Mouse (Mus musculus): ENCODE measurements around the gene Gm20532.

The Gm20532 gene

DNA sequence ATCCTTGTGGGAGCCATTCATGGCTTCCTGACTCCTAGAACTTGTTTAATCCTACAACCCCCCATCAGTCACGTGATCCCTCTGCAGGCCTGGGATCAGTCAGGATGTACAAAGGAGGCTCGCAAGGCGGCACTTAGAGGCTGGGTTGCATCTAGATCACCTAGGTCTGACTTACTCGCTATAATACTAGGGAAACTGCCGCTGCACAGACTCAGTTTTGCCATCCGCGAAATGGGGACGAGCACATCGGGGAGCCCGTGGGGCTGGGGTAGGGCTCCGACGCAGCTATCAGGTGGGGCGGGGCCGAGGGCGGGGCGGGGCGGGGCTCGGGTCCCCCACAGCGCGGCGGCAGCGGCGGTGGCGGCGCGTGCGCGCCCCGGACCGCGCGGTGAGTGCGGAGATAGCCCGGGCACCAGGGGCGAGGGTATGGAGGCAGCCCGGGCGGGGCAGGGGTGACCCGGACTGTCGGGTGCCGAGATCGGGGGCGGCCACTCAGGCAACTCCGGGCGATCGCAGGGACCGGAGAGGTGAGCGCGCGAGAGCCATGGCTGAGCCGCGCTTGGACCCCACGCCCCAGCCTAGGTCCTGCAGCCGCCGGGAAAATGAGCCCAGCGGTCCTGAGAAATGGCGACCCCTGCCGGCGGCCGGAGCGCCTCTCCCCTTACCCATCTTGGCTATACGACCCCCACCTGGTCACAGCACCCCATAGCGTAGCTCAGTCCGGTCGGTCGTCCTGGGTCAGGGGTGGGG is at the start of gene Gm20532:
Gm20532 (plus strand) TSS at position 346 of the 750 bp plus-strand sequence.
- peak; percentile 56 to 57 for DNase-seq (ENCODE audit: low spot score in 2 of 2)

DNA sequence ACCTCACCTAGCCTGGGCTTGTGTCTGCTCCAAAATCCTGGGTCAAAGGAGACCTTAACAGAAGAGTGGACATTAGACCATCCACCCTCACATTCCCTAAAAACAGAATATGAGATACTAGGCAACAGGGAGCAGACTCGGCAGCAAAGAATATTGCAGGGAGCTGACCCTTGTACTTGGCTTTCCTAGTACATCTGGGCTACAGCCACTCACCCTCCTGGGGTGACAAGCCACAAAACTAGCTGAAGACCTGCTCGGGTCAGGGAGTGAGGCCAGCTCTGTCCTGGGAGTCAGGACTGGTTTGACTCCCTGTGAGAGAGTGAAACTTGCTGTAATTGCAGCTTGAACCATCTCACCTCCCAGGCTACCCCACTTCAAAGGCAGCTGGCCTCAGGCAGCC is 46.9 kb upstream of the Gm20532 start:
- no peak for DNase-seq (ENCODE audit: low spot score in 2 of 2)

GRCm38 (mm10) chr2:26540721-26541120 is 45.7 kb upstream of the Gm20532 start:
- no peak for DNase-seq (ENCODE audit: low spot score in 2 of 2)

- no peak for DNase-seq (ENCODE audit: low spot score in 2 of 2)
Observed at GRCm38 (mm10) chr2:26541258-26541910, 45.1 kb upstream of the Gm20532 start.

GRCm38 (mm10) chr2:26543155-26543554 is 43.3 kb upstream of the Gm20532 start:
- no peak for DNase-seq (ENCODE audit: low spot score in 2 of 2)

DNA sequence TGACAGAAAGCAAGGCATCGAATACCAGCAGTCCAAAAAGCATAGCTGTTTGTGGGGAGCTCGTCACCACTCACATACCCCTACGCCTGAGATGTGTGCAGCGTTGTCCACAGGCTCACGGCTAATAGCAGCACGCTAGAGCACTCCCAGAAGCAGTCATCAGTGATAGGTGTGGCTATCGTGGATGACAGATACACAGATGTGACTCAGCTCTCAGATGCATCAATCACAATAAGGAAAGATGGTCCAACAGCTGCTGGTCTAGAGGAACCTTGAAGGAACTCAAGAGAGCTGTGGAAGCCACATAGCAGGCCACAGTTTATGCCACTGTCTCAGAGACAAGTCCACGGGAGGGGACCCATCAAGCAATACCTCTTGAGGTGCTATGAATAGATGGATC is 42.7 kb upstream of the Gm20532 start:
- DNase-seq (ENCODE audit: low spot score in 2 of 2), result no peak

DNA sequence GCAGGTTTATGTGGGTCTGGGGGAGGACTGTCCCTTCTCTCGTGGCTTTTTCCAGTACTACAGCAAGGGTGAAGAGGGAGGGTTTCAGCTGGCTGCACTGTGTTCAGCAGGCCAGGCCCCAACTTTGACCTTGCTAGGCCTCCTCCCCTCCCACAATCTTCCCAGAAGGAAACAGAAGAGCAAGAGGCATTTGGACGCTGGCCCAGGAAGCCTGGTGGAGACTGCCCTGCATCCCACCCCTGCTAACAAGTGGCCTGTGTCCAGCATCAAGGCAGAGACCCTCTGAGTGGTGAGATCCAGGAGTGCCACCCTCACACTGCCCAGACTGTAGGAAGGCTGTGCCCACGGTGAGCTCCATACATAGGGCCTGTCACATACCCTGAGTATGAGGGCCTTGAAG is 42.2 kb upstream of the Gm20532 start:
- DNase-seq (ENCODE audit: low spot score in 2 of 2), result no peak

- no peak for DNase-seq (ENCODE audit: low spot score in 2 of 2)
Observed at GRCm38 (mm10) chr2:26547481-26547880, 39.0 kb upstream of the Gm20532 start.

- DNase-seq (ENCODE audit: low spot score in 2 of 2), result no peak
Observed at GRCm38 (mm10) chr2:26549801-26550200, 36.6 kb upstream of the Gm20532 start.

- DNase-seq (ENCODE audit: low spot score in 2 of 2), result no peak
Observed at GRCm38 (mm10) chr2:26550205-26550604, 36.2 kb upstream of the Gm20532 start.

DNA sequence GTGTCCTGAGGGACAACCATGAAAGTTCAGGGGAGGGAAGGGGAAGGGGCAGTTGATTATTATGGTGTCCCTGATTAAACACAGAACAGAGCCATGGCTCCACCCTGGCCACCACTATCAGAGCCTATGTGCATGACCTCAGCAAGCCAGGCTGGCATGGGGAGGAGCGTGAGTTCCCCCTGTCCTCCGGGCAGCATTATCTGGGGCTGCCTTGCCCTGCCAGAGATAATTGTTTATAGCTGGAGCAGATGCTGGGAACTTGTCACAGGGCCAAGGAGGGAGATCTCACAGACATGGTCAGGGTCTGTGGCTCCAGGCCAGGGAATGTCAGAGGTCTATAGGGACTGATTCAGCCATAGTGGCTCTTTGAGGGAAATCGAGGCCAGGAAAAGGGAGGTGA is 35.7 kb upstream of the Gm20532 start:
- no peak for DNase-seq (ENCODE audit: low spot score in 2 of 2)

GRCm38 (mm10) chr2:26551446-26551845 is 35.0 kb upstream of the Gm20532 start:
- DNase-seq (ENCODE audit: low spot score in 2 of 2), result no peak

DNA sequence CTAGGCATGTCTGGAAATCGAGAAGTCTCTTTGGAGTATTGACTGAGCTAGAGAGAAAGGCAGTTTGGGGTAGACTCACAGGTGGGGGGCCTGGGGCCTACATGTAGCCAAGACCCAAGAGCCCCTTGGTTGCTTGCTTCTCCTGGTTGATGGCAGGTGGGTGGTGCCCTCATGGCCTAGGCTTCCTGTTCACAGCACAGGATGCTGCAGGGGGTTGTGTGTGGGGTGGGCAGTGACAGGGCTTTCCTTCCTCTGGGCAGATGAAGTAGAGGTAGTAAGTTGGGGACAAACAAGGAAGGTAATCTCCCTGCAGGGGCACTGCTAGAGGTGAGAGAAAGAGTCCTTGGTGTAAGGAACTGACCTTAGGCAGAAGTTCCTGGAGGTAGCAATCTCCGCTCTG is 34.4 kb upstream of the Gm20532 start:
- no peak for DNase-seq (ENCODE audit: low spot score in 2 of 2)

DNA sequence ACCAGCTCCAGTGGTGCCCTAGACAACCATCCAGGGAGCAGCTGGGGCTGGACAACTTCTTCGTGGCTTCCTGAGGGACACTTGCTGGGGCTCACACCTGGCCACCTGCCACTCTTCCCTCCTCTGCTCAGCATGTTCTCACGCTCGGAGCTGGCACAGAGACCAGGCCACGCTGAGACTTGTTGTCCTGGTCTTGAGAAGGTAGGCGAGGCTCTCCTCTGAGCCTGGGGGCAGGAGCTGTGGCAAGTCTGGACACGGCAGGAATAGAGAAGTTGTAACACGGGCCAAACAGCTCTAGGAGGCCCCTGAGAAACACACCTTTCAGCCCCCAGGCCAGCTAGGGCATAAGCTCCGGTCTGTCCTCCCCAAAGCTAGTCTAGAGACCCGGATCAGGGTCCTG is 32.5 kb upstream of the Gm20532 start:
- no peak for DNase-seq (ENCODE audit: low spot score in 2 of 2)

DNA sequence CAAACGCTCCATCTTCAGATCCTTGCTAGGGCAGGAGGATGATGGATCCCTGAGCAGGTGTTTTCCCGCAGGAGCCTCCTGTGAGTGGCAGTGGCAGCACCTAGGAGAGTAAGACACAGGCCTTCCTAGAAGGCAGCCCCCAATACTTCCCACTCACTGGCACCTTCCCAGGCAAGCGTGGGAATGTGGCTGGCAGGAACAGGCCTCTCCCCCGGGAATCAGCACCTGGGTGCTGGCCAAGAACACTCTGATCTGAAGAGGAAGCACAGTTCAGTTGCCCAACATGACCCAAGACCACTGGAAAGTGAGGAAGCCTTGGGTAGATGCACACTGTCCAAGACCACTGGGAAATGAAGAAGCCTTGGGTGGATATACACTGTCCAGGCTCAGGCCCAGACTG is 31.4 kb upstream of the Gm20532 start:
- DNase-seq (ENCODE audit: low spot score in 2 of 2), result peak; percentile 27 to 36

- DNase-seq (ENCODE audit: low spot score in 2 of 2), result no peak
Observed at GRCm38 (mm10) chr2:26556535-26556993, 29.9 kb upstream of the Gm20532 start.

- no peak for DNase-seq (ENCODE audit: low spot score in 2 of 2)
Observed at GRCm38 (mm10) chr2:26560506-26560905, 25.9 kb upstream of the Gm20532 start.

DNA sequence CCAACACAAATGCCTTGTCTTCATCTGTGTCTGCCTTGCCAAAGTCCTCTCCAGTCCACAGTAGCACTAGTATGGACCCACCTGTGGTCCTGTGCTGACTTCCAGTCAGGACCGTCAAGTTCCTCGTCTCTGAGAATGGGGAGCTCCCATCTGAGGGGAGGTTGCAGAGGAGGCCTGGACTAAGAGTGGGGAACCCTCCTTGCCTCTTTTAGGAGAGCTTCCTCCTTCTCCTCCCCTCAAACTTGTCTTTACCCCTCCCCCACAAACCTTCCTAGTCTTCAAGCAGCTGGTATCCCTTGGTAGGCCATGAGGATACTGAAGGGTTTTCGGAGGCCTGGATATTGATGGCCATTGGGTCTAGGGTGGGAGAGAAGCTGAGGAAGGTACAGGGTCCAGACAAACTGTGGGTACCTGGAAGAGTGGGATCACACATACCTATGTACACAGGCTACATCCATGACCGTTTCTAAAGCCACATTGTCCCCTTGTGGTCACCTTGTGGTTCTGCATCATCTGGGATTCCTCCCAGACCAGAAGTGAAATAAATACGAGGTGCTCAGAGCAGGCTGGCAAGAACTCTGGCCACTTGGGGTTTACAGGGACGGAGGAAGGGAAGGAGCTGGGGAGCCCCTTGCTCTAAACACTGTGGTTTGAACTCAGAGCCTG is 25.0 kb upstream of the Gm20532 start:
- no peak for DNase-seq (ENCODE audit: low spot score in 2 of 2)

DNA sequence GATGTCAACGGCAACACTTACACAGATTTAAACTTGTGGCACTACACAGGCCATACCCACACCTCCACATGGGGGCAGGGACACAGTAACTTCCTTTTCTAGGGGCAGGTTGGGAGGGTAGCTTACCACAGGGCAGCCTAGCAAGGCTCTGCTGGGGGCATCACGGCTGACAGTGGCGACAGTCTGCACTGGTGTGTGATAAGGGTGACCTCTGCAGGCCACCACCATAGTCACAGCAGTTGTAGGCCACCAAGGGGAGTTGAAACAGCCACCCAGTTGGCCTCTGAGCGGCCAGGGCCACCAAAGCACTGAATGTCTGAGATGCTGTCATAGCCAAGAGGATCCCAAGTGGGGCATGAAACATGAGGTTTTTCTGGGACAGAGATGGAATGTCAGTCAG is 20.2 kb upstream of the Gm20532 start:
- peak in 1 of 2 experiments; percentile 35 for DNase-seq (ENCODE audit: low spot score in 2 of 2)

- DNase-seq (ENCODE audit: low spot score in 2 of 2), result peak in 1 of 2 experiments; percentile 31
Observed at GRCm38 (mm10) chr2:26570034-26570433, 16.4 kb upstream of the Gm20532 start.

- no peak for DNase-seq (ENCODE audit: low spot score in 2 of 2)
Observed at GRCm38 (mm10) chr2:26571400-26571799, 15.0 kb upstream of the Gm20532 start.

DNA sequence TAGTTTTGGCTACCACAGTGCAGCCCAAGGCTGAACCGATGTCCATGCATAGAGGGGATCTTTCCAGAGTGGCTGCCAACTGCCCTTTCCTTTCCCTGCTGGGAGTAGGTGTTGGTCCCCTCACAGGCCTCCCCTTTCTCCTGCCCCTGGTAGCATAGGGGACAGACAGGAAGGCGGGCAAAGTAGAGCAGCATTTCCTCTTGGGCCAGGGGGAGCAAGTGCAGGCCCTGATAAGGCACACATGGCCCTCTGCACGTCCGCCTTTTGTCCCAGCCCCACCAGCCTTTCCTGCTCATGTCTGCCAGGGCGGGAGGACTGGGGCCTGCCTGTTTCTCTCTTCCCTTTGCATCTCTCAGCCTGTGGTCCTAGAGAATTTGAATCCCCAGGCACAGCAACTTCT is 14.6 kb upstream of the Gm20532 start:
- no peak for DNase-seq (ENCODE audit: low spot score in 2 of 2)

DNA sequence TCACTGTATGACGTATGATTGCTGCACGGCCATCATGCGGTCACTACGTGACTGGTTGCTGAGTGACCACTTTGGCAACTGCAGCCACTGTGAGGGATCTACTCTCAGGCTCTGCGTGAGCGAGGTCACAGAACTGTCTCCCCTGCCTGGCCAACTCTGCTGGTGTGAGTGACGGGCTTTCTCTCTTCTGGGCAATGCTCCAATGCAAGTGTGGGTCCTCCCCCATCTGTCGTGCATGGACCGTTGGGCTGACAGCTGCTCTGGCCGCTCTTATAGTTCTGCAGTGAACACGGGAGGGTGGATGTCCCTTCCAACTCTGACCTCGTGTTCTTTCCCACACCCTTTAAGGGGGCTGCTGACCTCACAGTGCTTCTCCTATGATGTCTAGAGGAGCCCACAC is 13.0 kb upstream of the Gm20532 start:
- no peak for DNase-seq (ENCODE audit: low spot score in 2 of 2)
